Mouse (Mus musculus) induced T-regulatory cell, adult 2 months (primary cell): ENCODE measurements around the gene Nub1.

ENCODE experiments used
- DNase-seq: peaks from one replicate; pipeline ENCODE4 v3.0.0-alpha.2; 2012; ENCODE audit warnings: low read depth

Nub1 gene

DNA sequence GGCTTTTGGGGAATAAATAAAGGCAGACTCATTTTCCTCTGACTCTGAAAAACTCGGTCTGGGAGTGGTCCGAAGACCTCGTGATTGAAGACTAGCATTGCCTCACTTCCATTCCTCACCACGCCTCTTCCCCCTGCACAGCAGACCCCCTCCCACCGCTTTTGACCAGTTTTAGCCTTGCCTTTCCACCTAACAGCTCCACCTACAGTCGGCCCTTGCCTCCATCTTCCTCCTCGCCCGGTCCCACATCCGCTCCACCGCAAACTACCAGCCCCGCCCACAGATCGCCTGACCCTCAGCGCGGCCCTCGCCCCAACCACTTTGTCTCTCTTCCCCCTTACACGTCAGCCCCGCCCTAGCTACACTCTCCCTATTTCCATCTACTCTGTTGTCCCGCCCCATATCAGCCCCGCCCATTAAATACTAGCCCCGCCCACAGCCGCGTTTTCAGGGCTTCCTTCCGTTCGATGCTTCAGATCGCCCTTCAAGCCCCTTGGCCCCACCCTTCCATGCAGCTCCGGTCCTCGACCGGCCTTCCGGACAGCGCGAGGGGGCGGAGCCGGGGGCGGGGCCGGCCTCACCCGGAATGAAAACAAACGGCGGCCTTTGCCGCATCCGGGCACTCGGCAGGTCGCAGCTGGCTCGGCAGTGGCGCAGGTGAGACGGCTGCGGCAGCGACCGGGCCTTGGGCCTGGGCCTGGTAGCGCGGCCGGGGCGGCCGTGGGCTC lies at the start of gene Nub1:
TSS of gene Nub1 (plus strand) at position 167 of the 728 bp plus-strand sequence.
- DNase-seq = peak; percentile 100

DNA sequence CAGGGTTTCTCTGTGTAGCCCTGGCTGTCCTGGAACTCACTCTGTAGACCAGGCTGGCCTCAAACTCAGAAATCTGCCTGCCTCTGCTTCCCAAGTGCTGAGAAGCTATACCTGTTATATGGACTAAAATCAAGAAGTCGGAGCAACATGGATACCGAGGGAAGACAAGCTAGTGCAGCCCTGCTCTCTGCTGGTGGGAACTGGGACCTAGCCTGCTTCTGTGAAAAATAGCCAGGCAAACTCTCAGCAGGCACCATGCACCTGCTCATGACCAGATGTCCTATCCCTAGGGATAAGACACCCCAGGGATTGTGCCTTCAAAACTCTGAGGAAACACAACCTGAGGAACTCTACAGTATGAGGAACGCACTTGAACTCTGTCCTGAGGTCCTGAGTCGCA lies 48.3 kb upstream of the Nub1 start:
- no peak for DNase-seq

DNA sequence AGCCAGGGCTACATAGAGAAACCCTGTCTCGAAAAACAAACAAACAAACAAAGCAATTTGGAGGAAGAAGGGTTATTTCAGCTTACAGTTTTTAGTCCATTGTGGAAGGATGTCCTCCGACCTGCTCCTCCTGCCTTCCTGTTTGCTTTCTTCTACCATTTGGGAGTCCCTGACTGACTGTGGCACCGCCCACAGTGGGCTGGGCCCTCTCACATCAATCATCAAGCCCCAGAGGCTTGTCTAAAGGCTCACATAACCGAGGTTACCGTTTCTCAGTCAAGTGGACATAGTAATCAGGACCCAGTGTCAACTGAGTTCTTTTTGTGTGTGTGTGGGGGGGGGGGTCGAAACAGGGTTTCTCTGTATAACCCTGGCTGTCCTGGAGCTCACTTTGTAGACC lies 47.2 kb upstream of the Nub1 start:
- DNase-seq = no peak

DNA sequence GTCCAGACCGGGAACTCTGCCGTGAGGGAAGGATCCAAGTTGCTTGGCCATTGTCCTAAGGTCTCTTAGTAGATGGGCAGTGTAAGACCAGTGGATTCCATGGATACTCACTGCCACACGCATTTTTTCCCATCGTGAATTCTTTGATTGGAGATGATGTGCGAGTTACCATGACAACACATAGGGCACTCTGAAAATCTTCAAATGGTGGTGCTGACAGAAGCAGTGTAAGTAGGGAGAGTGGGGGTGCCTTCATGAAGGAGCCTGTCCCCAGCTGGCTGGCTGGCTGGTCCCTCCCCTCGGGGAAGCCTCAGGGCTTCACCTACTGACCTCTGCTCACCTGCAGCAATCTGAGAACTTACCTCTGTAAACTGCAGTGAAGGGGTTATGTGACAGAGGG lies 46.3 kb upstream of the Nub1 start:
- no peak for DNase-seq

DNA sequence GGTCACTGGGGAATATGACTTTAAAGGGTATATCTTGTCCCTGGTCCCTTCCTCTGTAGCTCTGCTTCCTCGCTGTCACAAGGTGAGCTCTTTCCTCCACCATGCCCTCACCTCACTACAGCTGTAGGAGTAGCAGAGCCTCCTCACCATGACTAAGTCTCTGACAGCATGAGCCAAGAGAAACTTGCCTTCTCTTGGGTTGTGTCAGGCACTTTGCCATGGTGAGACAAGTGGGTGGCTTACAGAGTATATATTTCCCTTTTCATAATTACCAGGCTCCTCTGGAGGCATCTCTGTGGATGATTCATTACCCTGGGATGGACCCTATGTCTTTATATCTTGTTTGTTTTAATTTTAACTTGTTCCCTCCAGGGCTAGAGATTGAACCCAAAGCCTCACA lies 39.9 kb upstream of the Nub1 start:
- DNase-seq = no peak

DNA sequence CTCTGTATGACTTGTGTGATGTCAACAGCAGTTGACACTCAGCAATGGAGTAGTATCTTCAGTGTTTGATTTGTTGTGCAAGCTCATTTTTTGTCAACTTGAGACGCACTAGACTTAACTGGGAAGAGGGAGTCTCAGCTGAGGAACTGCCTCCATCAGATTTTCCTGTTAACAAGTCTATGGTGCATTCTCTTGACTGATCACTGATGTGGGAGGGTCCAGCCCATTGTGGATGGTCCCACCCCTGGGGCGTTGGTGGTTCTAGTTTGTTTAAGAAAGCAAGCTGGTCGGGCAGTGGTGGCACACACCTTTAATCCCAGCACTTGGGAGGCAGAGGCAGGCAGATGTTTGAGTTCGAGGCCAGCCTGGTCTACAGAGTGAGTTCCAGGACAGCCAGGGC lies 36.1 kb upstream of the Nub1 start:
- DNase-seq = no peak

DNA sequence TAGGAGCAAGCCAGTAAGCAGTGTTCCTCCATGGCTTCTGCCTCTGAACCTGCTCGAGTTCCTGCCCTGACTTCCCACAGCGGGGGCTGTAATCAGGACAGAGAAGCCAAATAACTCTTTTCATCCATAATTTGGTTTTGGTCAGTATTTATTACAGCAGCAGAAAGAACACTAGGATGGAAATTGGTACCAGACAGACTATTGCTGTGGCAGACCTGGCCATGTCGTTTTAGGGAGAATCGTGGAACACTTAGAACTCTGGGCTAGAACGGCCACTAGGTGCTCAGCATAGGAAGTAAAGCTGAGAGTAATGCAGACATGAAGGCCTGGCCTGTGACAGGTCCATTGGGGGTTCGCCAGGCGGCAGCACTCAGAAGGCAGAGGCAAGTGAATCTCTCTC lies 35.6 kb upstream of the Nub1 start:
- DNase-seq = no peak

DNA sequence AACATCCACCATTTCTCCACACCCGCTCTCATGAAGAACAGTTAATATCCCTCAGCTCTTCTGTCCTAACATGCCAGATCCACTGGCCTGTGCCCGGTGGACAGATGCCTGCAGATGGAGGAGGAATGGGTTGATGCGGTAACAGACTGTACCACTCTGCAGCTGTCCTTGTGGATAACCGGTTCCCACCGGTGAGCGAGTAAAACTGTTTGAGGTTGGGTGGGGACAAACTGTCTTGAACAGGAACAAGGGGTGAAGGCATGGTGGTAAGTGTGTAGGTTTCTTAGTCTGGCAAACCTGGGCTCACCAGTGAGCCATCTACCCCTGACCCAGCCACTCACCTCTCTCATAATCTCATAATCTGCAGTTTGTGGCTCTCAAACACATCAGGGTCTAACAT lies 34.0 kb upstream of the Nub1 start:
- DNase-seq = no peak

DNA sequence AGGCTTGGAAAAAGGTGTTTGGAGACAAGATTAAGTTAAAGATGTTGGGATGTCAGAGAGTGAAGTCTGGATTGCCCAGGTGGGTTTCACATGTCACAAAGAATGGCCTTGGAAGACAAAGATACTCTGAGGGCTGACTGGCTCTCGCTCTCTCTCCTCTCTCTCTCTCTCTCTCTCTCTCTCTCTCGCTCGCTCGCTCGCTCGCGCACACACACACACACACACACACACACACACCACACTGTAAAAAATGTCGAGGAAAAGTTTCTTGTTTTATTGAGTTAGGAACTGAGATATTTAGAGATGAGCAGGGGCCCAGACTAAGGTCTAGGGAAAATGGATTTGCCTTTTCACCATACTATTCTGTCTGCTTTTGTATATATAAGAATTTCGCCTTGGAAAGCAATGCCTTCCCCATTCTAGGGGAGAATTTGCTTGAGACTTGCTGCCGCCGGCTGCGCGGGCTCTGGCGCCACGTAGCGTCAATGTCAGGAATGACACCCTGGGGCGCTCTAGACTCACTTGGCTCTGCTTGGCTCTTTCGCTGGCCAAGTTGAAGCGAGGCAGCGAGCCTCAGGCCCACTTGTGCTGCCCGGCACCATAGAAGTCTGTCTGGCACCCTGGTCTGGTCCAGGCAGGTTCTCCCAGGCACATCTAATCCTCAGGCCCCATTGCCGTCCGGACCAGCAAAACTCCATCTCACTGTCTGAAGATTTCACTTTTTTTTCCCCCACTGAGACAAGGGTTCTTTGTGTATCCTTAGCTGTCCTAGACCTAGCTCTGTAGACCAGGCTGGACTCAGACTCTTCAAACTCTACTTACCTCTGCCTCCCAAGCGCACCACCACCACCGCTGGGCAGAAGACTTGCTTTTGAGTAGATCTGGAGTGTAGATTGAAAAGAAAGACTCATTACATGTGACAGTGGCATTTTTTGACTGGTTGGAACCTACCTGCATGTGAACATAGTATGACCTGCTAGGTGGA lies 33.3 kb upstream of the Nub1 start:
- DNase-seq = peak; percentile 75

DNA sequence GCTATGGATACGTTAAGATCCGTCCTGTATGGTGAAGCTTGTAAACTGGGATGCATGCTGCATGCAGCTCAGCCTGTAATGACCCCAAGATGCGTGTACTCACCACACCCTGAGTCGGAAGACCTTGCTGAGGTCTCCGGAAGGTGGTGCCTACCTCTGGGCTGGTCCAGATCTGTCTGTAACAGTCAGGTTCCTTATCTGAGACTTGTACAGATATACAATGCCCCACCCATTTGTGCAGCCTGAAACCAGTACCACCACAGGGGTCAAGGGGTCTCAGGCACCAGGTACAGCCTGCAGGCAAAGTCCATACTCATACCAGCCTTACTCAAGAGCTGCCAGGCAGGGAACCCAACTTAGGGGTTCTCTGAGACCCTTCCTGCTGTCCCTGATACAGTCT lies 32.6 kb upstream of the Nub1 start:
- no peak for DNase-seq

DNA sequence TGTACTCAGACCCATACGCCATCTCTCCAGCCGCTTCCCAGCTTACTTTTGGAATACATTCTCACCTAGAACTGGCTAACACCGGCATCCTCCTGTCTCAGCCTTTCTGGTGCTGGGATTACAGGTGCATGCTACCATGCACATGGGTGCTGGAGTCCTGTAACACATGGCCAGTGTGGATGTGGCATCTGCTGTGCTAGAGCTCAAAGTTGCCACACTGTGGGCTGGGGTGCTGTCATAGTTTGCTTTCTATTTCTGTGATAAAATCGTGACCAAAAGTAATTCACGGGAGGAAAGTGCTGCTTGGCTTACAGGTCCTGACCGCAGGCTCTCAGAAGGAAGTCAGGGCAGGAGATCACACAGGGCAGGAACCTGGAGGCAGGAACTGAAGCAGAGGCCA lies 30.8 kb upstream of the Nub1 start:
- no peak for DNase-seq

DNA sequence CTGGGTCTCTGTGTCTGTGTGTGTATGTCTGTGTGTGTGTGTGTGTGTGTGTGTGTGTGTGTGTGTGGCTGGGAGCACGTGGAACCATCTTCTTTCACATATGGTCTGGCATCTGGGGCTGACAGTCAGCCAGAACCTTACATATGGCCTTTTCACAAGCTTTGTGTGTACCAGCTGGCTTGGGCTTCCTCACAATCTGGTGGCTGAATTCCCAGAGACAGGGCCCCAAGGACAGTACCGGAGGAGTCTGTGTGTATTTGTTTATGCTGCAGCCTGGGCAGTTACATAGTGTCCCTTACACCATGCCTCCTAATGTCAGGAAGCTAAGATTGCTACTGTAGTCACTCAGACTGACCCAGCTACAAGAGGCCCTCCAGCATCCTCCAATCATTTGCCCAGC lies 28.2 kb upstream of the Nub1 start:
- no peak for DNase-seq

DNA sequence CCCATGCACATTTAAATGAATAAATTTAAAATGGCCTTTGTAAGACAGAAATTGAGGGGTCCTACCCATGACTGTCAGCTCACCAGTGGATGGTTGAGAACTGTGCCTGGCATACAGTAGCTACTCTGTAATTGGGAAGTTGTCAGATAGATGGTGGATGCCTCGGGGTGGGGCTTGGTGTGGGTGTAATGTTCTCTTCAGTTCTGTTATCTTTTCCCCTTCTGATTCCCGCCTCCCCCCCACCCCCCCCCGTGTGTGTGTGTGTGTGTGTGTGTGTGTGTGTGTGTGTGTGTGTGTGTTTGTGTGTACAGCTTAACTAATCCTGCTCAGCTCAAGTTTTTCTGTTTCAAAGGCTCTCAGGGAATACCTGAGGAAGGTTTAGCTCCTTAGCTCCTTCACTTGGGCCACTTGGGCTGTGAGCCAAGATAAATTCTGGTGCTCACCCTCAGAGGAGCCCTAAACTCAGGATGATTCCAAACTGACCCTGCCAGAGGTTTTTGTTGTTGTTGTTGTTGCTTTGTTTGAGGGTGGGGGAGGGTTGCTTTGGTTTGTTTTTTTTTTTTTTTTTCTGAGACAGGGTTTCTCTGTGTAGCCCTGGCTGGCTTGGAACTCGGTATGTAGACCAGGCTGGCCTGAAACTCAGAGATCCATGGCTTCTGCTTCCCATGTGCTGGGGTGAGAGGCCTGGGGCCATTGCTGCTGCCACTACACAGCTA lies 25.5 kb upstream of the Nub1 start:
- no peak for DNase-seq

DNA sequence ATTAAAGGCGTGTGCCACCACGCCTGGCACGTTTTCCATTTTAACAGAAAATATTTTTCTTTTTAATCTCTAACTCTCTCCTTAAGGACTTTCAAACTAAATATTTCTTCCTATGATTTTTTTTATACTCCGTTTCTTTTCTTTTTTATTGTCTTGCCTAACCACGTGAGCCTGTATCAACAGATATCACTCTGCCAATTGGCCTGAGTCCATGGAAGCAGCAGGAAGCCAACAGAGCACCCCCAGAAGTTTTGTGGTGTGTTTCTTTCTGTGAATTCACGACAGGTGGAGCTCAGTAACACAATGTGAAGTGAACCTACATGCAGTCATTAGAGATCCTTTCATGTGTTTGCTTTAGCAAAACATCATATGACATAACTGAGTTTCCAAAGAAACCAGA lies 23.9 kb upstream of the Nub1 start:
- no peak for DNase-seq

DNA sequence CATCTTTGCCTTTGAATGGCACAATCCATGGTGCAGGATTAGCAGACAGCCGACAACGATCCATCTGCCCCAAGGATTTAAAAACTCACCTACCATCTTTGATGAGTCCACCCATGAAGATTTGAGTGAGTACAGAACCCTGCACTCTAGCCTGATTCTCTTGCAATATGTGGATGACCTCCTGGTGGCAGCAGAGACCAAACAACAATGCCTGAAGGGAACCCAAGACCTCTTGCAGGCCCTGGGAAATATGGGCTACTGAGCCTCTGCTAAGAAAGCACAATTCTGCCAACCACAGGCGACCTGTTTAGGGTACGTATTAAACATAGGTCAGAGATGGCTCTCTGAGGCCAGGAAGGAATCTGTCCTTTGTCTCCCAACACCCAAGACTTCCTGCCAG lies 11.1 kb upstream of the Nub1 start:
- DNase-seq = peak; percentile 90

DNA sequence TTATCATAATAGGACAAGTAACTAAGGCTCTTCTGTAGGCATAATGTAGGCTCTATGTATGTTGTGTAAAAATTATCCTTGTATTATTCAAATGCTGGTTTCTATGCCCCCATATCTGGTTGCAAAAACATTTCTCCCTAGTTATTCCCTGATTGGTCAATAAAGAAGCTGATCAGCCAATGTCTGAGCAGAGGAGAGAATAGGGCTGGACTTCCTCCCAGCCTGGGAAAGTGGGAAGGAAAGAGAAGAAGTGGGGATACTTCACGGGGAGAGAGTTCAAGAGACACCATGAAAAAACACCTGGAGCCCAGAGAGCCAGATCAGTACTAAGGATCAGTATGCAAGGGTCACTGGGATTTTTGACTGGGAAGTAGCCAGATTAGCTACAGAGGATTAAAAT lies 3.9 kb upstream of the Nub1 start:
- no peak for DNase-seq

DNA sequence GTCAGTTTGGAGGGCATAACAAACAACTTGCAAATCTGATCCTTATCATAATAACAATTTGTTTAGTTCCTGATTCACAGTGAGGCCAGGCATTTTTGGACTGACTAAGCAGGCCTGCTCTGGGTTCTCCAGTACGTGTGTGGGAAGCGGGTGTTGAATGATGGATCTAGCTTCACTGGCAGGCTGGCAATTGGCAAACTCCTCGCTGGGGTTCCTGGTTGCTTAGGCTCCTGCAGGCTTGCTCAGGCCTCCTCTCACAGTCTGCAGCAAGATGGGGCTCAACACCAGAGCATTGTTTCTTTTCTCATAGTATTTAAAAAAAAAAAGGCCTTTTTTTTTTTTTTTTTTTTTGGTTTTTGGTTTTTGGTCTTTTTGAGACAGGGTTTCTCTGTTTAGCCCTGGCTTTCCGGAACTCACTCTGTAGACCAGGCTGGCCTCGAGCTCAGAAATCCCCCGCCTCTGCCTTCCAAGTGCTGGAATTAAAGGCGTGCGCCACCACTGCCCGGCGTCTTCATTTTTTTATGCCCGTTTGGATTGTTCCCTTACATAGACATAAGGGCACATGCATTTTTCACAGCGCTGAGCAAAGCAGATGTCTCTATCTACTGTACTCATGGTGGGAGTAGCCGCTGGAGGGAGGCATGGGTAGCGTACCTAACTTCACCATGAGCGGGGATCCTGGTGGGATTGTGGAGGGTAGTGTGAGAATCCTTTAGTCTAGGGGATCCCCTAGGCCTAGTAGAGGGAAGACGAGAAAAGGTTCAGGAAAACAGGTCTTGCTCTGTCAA lies 560 bp upstream of the Nub1 start:
- peak; percentile 71 for DNase-seq

DNA sequence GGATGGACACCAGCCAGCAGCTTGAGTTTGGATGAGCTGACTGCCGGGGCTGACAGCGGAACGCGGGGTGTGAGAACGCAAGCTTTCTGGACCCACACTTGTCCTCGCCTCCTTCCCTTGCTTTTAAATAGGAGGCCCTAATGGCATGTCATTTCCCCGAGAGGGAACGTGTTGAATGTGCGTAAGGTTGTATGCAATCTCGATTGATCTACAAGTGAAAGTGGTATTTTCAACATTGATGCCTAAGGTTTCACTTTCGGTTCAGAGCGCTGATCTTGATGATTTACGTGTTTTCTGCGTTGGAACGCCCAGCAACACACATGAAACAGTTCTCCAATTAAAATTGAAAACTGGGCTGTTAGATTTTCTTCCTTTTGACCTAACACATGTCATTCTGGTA lies 844 bp downstream of the Nub1 start:
- DNase-seq = peak; percentile 97

DNA sequence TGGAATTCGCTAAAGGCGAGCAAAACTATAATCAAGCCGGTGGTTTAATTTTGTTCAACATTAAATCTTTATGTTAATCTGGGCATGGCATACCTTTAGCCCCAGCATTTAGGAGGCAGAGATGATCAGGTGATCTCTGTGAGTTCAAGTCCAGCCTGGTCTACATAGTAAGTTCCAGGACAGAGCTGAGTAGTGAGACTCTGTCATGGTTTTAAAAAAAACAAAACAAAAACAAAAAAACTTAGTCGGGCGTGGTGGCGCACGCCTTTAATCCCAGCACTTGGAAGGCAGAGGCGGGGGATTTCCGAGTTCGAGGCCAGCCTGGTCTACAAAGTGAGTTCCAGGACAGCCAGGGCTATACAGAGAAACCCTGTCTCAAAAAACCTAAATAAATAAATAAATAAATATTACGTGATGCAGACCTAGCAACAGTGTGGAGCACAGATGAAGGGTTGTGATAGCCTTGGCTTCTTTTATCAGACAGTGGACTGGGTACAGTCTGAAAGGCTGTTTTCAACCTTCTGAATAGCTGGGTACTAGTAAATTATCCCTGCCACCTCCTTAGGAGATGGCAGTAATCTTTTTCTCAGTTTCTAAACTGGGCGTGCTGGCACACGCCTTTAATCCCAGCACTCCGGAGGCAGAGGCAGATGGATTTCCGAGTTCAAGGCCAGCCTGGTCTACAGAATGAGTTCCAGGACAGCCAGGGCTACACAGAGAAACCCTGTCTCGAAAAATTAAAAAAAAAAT lies 1.5 kb downstream of the Nub1 start:
- peak; percentile 73 for DNase-seq

DNA sequence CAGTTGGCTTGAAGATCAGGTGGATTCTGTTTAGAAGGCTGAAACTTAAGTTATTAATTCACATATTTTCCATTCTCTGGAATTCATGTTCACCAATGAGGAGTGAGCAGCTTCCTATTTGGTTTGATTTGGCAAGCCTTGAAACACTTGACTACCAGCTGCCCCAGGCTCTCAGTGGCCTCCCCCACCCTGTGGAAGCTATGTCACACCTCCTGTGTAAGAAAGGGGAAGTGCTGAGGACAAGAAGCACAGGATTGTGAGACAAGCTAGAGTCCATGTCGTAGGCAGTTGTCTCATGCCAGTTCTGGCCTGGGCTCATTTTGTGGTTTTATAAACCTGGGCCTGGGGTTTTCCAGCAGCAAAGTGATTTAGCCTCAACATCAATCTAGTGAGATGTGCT lies 2.4 kb downstream of the Nub1 start:
- DNase-seq = peak; percentile 67

DNA sequence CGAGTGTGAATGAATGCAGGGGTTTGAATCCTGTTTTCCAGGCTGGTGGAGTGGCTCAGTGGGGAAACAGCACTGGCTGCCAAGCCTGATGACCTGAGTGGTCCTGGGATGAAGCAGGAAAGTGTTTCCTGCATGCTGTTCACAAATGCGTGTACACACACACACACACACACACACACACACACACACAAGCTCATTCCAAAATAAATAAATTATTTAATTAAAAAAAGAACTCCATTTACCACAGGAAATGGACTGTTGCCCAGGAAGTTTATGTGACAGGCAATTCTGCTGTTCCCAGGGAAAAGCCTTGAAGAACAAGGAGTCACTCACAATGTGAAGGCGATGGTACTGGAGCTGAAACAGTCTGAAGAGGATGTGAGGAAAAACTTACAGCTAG lies 11.4 kb downstream of the Nub1 start:
- no peak for DNase-seq
